Mouse (Mus musculus) thymus, postnatal 10 days (tissue): Measurements from ENCODE around the gene Gm38119.

ENCODE experiments used
- DNase-seq, 2 experiments: peaks; one replicate each; pipeline ENCODE4 v3.0.0; 2021; ENCODE audit warnings: low spot score in 2 of 2

The Gm38119 gene

GRCm38 (mm10) chr3:92738996-92739395 lies at the start of gene Gm38119:
Gene Gm38119 (minus strand): TSS chr3:92739096.
- no peak for DNase-seq

GRCm38 (mm10) chr3:92778799-92779198 lies 39.9 kb upstream of the Gm38119 start, which contains the start of gene Lce1i:
Gene Lce1i (minus strand): TSS chr3:92778899.
- DNase-seq: no peak

- no peak for DNase-seq
Measured at GRCm38 (mm10) chr3:92771573-92771972, 32.7 kb upstream of the Gm38119 start.

GRCm38 (mm10) chr3:92764965-92765364 lies 26.1 kb upstream of the Gm38119 start, which contains the start of gene Lce1h:
Gene Lce1h (minus strand): TSS chr3:92765065.
- DNase-seq: no peak

GRCm38 (mm10) chr3:92753197-92753596 lies 14.3 kb upstream of the Gm38119 start:
- no peak for DNase-seq

- DNase-seq: no peak
Measured at GRCm38 (mm10) chr3:92752238-92752637, 13.3 kb upstream of the Gm38119 start, which contains the start of gene Lce1g. Gene Lce1g (minus strand): TSS chr3:92752338.

GRCm38 (mm10) chr3:92722631-92723030 lies 16.3 kb downstream of the Gm38119 start:
- DNase-seq: no peak

- no peak for DNase-seq
Measured at GRCm38 (mm10) chr3:92720250-92720649, 18.6 kb downstream of the Gm38119 start, which contains the start of gene Lce1f. Gene Lce1f (minus strand): TSS chr3:92720350.

- no peak for DNase-seq
Measured at GRCm38 (mm10) chr3:92715122-92715521, 23.8 kb downstream of the Gm38119 start.

GRCm38 (mm10) chr3:92708974-92709373 lies 29.9 kb downstream of the Gm38119 start, which contains the start of gene Lce1e:
Gene Lce1e (minus strand): TSS chr3:92709074.
- DNase-seq: no peak

GRCm38 (mm10) chr3:92694613-92695012 lies 44.3 kb downstream of the Gm38119 start:
- DNase-seq: no peak

GRCm38 (mm10) chr3:92691688-92692087 lies 47.2 kb downstream of the Gm38119 start:
- no peak for DNase-seq

GRCm38 (mm10) chr3:92689154-92689553 lies 49.7 kb downstream of the Gm38119 start:
- peak in 1 of 2 experiments; percentile 12 for DNase-seq
